Mouse (Mus musculus) forebrain, embryonic 14.5 days (tissue): ENCODE data around the gene Gm27029. TPM values are rescaled to one million over a fixed set of nuclear protein-coding genes. Genes with fewer than 3 reads are reported as not detected.

ENCODE experiments used
- microRNA-seq: library from miRNA; unstranded; fragments of <30 nt; microRNA quantifications from one replicate; pipeline ENCODE4, GENCODE M21; 2016
- polyA plus RNA-seq: library from polyadenylated mRNA; unstranded; fragments of >200 nt; fragmentation: Nextera tagmentation; extraction: Ambion mirVana; gene quantifications from 2 replicates; pipeline ENCODE4 v1.2.1, GENCODE M21; 2014

The Gm27029 gene
- polyA plus RNA-seq, 1 experiment from 2014 or later, result 6.8 TPM

Small RNA genes within 50 kb of the gene (microRNA-seq; reads per million reads assigned to microRNA genes)
- gene Mir6929, result not detected

Other genes starting within 250 kb of the Gm27029 start
- gene Ccr10, start 249.4 kb downstream of the Gm27029 start, polyA plus RNA-seq, result 0.10 TPM in 1 of 2 replicates, not detected in the other
- 16.1 and 22.4 TPM in 2 replicates for gene Ezh1, start 198.3 kb downstream of the Gm27029 start, polyA plus RNA-seq
- 80.4 and 80.9 TPM in 2 replicates for gene Ramp2, start 178.8 kb downstream of the Gm27029 start, polyA plus RNA-seq
- gene Vps25, start 171.1 kb downstream of the Gm27029 start, polyA plus RNA-seq, result 110 and 118 TPM in 2 replicates
- 3.0 and 3.4 TPM in 2 replicates for gene Wnk4, start 164.2 kb downstream of the Gm27029 start, polyA plus RNA-seq
- gene Cntd1, start 145.8 kb downstream of the Gm27029 start, polyA plus RNA-seq, result 0.76 and 1.3 TPM in 2 replicates
- 237 and 260 TPM in 2 replicates for gene Coa3, start 145.7 kb downstream of the Gm27029 start, polyA plus RNA-seq
- gene Becn1, start 122.5 kb downstream of the Gm27029 start, polyA plus RNA-seq, result 172 and 177 TPM in 2 replicates
- gene Psme3, start 108.6 kb downstream of the Gm27029 start, polyA plus RNA-seq, result 103 and 107 TPM in 2 replicates
- 0.94 and 1.1 TPM in 2 replicates for gene Aoc2, start 99.7 kb downstream of the Gm27029 start, polyA plus RNA-seq
- 0.08 and 0.10 TPM in 2 replicates for gene Aoc3, start 94.2 kb downstream of the Gm27029 start, polyA plus RNA-seq
- gene G6pc, start 57.2 kb downstream of the Gm27029 start, polyA plus RNA-seq, result 0.09 TPM in 1 of 2 replicates, not detected in the other
- 89.6 and 92.5 TPM in 2 replicates for gene Aarsd1, start 7.2 kb downstream of the Gm27029 start, polyA plus RNA-seq
- 14.7 and 21.2 TPM in 2 replicates for gene Rundc1, start 289 bp upstream of the Gm27029 start, polyA plus RNA-seq
- gene Ptges3l, start 537 bp upstream of the Gm27029 start, polyA plus RNA-seq, result 1.2 TPM in 2 replicates
- gene Rpl27, start 17.5 kb upstream of the Gm27029 start, polyA plus RNA-seq, result 281 and 371 TPM in 2 replicates
- 2.7 and 3.4 TPM in 2 replicates for gene Ifi35, start 23.6 kb upstream of the Gm27029 start, polyA plus RNA-seq
- 98.7 and 131 TPM in 2 replicates for gene Rnd2, start 40.2 kb upstream of the Gm27029 start, polyA plus RNA-seq
- gene Vat1, start 41.4 kb upstream of the Gm27029 start, polyA plus RNA-seq, result 77.5 and 85.7 TPM in 2 replicates
- 7.9 and 8.1 TPM in 2 replicates for gene Brca1, start 127.2 kb upstream of the Gm27029 start, polyA plus RNA-seq
- 98.3 and 109 TPM in 2 replicates for gene Nbr1, start 127.4 kb upstream of the Gm27029 start, polyA plus RNA-seq
- gene Tmem106a, start 157.4 kb upstream of the Gm27029 start, polyA plus RNA-seq, result 2.3 and 3.4 TPM in 2 replicates
- gene Gm11634, start 174.5 kb upstream of the Gm27029 start, polyA plus RNA-seq, result not detected in 2 replicates
- 32.7 and 38.5 TPM in 2 replicates for gene Rdm1, start 202.4 kb upstream of the Gm27029 start, polyA plus RNA-seq
- 40.5 and 42.7 TPM in 2 replicates for gene Arl4d, start 240.7 kb upstream of the Gm27029 start, polyA plus RNA-seq